Mouse (Mus musculus) testis, adult 2 months (tissue): ENCODE data around the gene Sp4.

Experiments
- CTCF ChIP-seq: fragments of 200-500 bp; IDR thresholded peaks from 2 replicates; pipeline ENCODE4 v1.5.1; 2012; ENCODE audit warnings: low read depth, mild to moderate bottlenecking, inconsistent platforms, low read length, moderate library complexity; ENCODE audit not compliant: control insufficient read depth, insufficient read depth, insufficient replicate concordance
- POLR2A ChIP-seq: fragments of 200-500 bp; IDR thresholded peaks from 2 replicates; pipeline ENCODE4 v1.6.1; 2012; ENCODE audit warnings: low read depth, mild to moderate bottlenecking, inconsistent platforms, low read length, moderate library complexity; ENCODE audit not compliant: control insufficient read depth

- TF ChIP-seq CTCF (no peak), POLR2A (no peak)
Observed at GRCm38 (mm10) chr12:118326161-118326560, 24.9 kb upstream of the Sp4 start.
